Mouse (Mus musculus) neural tube, embryonic 12.5 days (tissue): ENCODE data around the gene Elmo3. TPM values are rescaled to one million over a fixed set of nuclear protein-coding genes. Genes with fewer than 3 reads are reported as not detected.
A peak's percentile ranks its signal among the peaks of the same experiment; 100 is the strongest.

Source experiments
- ATAC-seq: fragments of 200-750 bp; cut with Nextera tagmentation; 2 replicates; pipeline ENCODE4 v1.8.0; 2017; ENCODE audit warnings: low read depth, mild to moderate bottlenecking, moderate TSS enrichment, moderate library complexity; ENCODE audit not compliant: low FRiP score
- H3K27ac ChIP-seq: fragments of 300-500 bp; sonication (generic); 2 replicates; pipeline ENCODE4 v1.5.1; 2016
- H3K27me3 ChIP-seq: fragments of 300-500 bp; sonication (generic); replicated peaks from 2 replicates; pipeline ENCODE4 v1.6.1; 2016; ENCODE audit warnings: mild to moderate bottlenecking
- H3K36me3 ChIP-seq: fragments of 300-500 bp; sonication (generic); 2 replicates; pipeline ENCODE4 v1.6.1; 2016; ENCODE audit warnings: mild to moderate bottlenecking
- H3K4me1 ChIP-seq: fragments of 300-500 bp; sonication (generic); 2 replicates; pipeline ENCODE4 v1.6.1; 2016
- H3K4me2 ChIP-seq: fragments of 300-500 bp; sonication (generic); replicated peaks from 2 replicates; pipeline ENCODE4 v1.6.1; 2016; ENCODE audit warnings: mild to moderate bottlenecking
- H3K4me3 ChIP-seq: fragments of 300-500 bp; sonication (generic); 2 replicates; pipeline ENCODE4 v1.5.1; 2016
- H3K9ac ChIP-seq: fragments of 300-500 bp; sonication (generic); 2 replicates; pipeline ENCODE4 v1.6.1; 2016; ENCODE audit warnings: mild to moderate bottlenecking
- H3K9me3 ChIP-seq: fragments of 300-500 bp; sonication (generic); 2 replicates; pipeline ENCODE4 v1.6.1; 2016; ENCODE audit warnings: mild to moderate bottlenecking
- WGBS: fragments of 180-500 bp; shearing (Covaris S2); methylation state at CpG from one replicate; pipeline ENCODE4 v1.1.7; 2016; 5-methylcytosine and 5-hydroxymethylcytosine counted together
- polyA plus RNA-seq: library from polyadenylated mRNA; unstranded; fragments of >200 nt; fragmentation: Nextera tagmentation; extraction: Ambion mirVana; gene quantifications from 2 replicates; pipeline ENCODE4 v1.2.1, GENCODE M21; 2016

The Elmo3 gene
- polyA plus RNA-seq, 1 experiment from 2014 or later: 2.2 TPM

GRCm38 (mm10) chr8:105307670-105308069 is 2.3 kb downstream of the Elmo3 start:
- Histone ChIP-seq H3K36me3 (peaks cover 70% of the 10 kb centered on the region), H3K4me2 (no peak overlapping the region), H3K4me3 (no peak overlapping the region), H3K4me1 (peaks cover 11% of the 10 kb centered on the region), H3K9me3 (no peaks in the 10 kb centered on the region), H3K27me3 (no peaks in the 10 kb centered on the region), H3K9ac (no peak overlapping the region), H3K27ac (no peak overlapping the region)
- WGBS: 96% methylated on average over 13 of the region's 13 CpGs
- no peak for ATAC-seq

- no peak overlapping the region for H3K27ac ChIP-seq
- no peak overlapping the region for H3K4me3 ChIP-seq
- H3K9ac ChIP-seq: no peak overlapping the region
- no peak overlapping the region for H3K4me2 ChIP-seq
- H3K27me3 ChIP-seq: no peaks in the 10 kb centered on the region
- ATAC-seq: no peak
- H3K4me1 ChIP-seq: peaks cover 11% of the 10 kb centered on the region
- peaks cover 72% of the 10 kb centered on the region for H3K36me3 ChIP-seq
- no peaks in the 10 kb centered on the region for H3K9me3 ChIP-seq
- WGBS: 93% methylated on average over 10 of the region's 10 CpGs
Measured at GRCm38 (mm10) chr8:105308428-105308827, 3.0 kb downstream of the Elmo3 start.

GRCm38 (mm10) chr8:105309142-105309847 is 3.9 kb downstream of the Elmo3 start:
- H3K9me3 ChIP-seq: no peaks in the 10 kb centered on the region
- peaks cover 11% of the 10 kb centered on the region for H3K4me1 ChIP-seq
- H3K9ac ChIP-seq: no peak overlapping the region
- H3K27ac ChIP-seq: no peak overlapping the region
- no peaks in the 10 kb centered on the region for H3K27me3 ChIP-seq
- H3K36me3 ChIP-seq: peaks cover 72% of the 10 kb centered on the region
- ATAC-seq: no peak
- 81% methylated on average over 15 of the region's 15 CpGs for WGBS
- no peak overlapping the region for H3K4me2 ChIP-seq
- H3K4me3 ChIP-seq: no peak overlapping the region

- Histone ChIP-seq H3K9ac (no peak overlapping the region), H3K27me3 (no peaks in the 10 kb centered on the region), H3K4me1 (peaks cover 11% of the 10 kb centered on the region), H3K4me2 (no peak overlapping the region), H3K4me3 (no peak overlapping the region), H3K9me3 (no peaks in the 10 kb centered on the region), H3K36me3 (peaks cover 73% of the 10 kb centered on the region), H3K27ac (no peak overlapping the region)
- no peak for ATAC-seq
- 87% methylated on average over 8 of the region's 8 CpGs for WGBS
Measured at GRCm38 (mm10) chr8:105310118-105310517, 4.7 kb downstream of the Elmo3 start.

GRCm38 (mm10) chr8:105311718-105312117 is 6.3 kb downstream of the Elmo3 start:
- 76% methylated on average over 1 of the region's 1 CpGs for WGBS
- H3K36me3 ChIP-seq: peaks cover 86% of the 10 kb centered on the region
- no peak overlapping the region for H3K27ac ChIP-seq
- H3K4me2 ChIP-seq: no peak overlapping the region
- H3K4me1 ChIP-seq: no peaks in the 10 kb centered on the region
- no peak overlapping the region for H3K4me3 ChIP-seq
- no peaks in the 10 kb centered on the region for H3K9me3 ChIP-seq
- no peak for ATAC-seq
- no peaks in the 10 kb centered on the region for H3K27me3 ChIP-seq
- H3K9ac ChIP-seq: no peak overlapping the region

- Histone ChIP-seq H3K36me3 (peaks cover 79% of the 10 kb centered on the region), H3K4me3 (no peak overlapping the region), H3K9me3 (no peaks in the 10 kb centered on the region), H3K4me2 (no peak overlapping the region), H3K27me3 (no peaks in the 10 kb centered on the region), H3K4me1 (no peaks in the 10 kb centered on the region), H3K9ac (no peak overlapping the region), H3K27ac (no peak overlapping the region)
- 93% methylated on average over 8 of the region's 8 CpGs for WGBS
- ATAC-seq: no peak
Measured at GRCm38 (mm10) chr8:105312891-105313481, 7.6 kb downstream of the Elmo3 start.

- H3K4me3 ChIP-seq: no peak overlapping the region
- H3K9me3 ChIP-seq: no peaks in the 10 kb centered on the region
- no peak overlapping the region for H3K27ac ChIP-seq
- 86% methylated on average over 9 of the region's 9 CpGs for WGBS
- H3K9ac ChIP-seq: no peak overlapping the region
- H3K36me3 ChIP-seq: peaks cover 77% of the 10 kb centered on the region
- no peaks in the 10 kb centered on the region for H3K4me1 ChIP-seq
- no peak overlapping the region for H3K4me2 ChIP-seq
- no peak for ATAC-seq
- no peaks in the 10 kb centered on the region for H3K27me3 ChIP-seq
Measured at GRCm38 (mm10) chr8:105313622-105314402, 8.4 kb downstream of the Elmo3 start.

- H3K9ac ChIP-seq: no peak overlapping the region
- no peak overlapping the region for H3K4me2 ChIP-seq
- H3K4me3 ChIP-seq: no peak overlapping the region
- ATAC-seq: no peak
- H3K9me3 ChIP-seq: no peaks in the 10 kb centered on the region
- peaks cover 65% of the 10 kb centered on the region for H3K36me3 ChIP-seq
- H3K27ac ChIP-seq: no peak overlapping the region
- no peaks in the 10 kb centered on the region for H3K27me3 ChIP-seq
- no peaks in the 10 kb centered on the region for H3K4me1 ChIP-seq
- WGBS: 91% methylated on average over 18 of the region's 18 CpGs
Measured at GRCm38 (mm10) chr8:105315073-105315769, 9.8 kb downstream of the Elmo3 start.

- H3K9me3 ChIP-seq: no peaks in the 10 kb centered on the region
- H3K27me3 ChIP-seq: no peaks in the 10 kb centered on the region
- H3K36me3 ChIP-seq: peaks cover 56% of the 10 kb centered on the region
- H3K9ac ChIP-seq: no peak overlapping the region
- no peak overlapping the region for H3K27ac ChIP-seq
- H3K4me2 ChIP-seq: no peak overlapping the region
- H3K4me3 ChIP-seq: no peak overlapping the region
- no peak for ATAC-seq
- H3K4me1 ChIP-seq: no peaks in the 10 kb centered on the region
- 87% methylated on average over 4 of the region's 4 CpGs for WGBS
Measured at GRCm38 (mm10) chr8:105317941-105318340, 12.5 kb downstream of the Elmo3 start.

GRCm38 (mm10) chr8:105318662-105319190 is 13.3 kb downstream of the Elmo3 start:
- no peaks in the 10 kb centered on the region for H3K9me3 ChIP-seq
- no peak overlapping the region for H3K27ac ChIP-seq
- H3K4me3 ChIP-seq: no peak overlapping the region
- no peak overlapping the region for H3K9ac ChIP-seq
- WGBS: 84% methylated on average over 11 of the region's 11 CpGs
- no peaks in the 10 kb centered on the region for H3K27me3 ChIP-seq
- ATAC-seq: no peak
- H3K36me3 ChIP-seq: peaks cover 53% of the 10 kb centered on the region
- H3K4me1 ChIP-seq: no peaks in the 10 kb centered on the region
- H3K4me2 ChIP-seq: no peak overlapping the region

- 94% methylated on average over 4 of the region's 4 CpGs for WGBS
- ATAC-seq: no peak
- no peaks in the 10 kb centered on the region for H3K27me3 ChIP-seq
- no peak overlapping the region for H3K27ac ChIP-seq
- H3K4me2 ChIP-seq: no peak overlapping the region
- no peaks in the 10 kb centered on the region for H3K9me3 ChIP-seq
- no peak overlapping the region for H3K4me3 ChIP-seq
- peaks cover 21% of the 10 kb centered on the region for H3K4me1 ChIP-seq
- H3K36me3 ChIP-seq: peaks cover 21% of the 10 kb centered on the region
- H3K9ac ChIP-seq: no peak overlapping the region
Measured at GRCm38 (mm10) chr8:105323183-105323582, 17.8 kb downstream of the Elmo3 start.

- Histone ChIP-seq H3K4me3 (peak overlapping the region; percentile 70), H3K9me3 (no peaks in the 10 kb centered on the region), H3K4me1 (peaks cover 21% of the 10 kb centered on the region), H3K36me3 (peaks cover 41% of the 10 kb centered on the region), H3K27ac (0 out of 2 replicates have a peak overlapping the region, but pooled peaks have one; percentile 43), H3K27me3 (no peaks in the 10 kb centered on the region), H3K9ac (peak overlapping the region; percentile 80), H3K4me2 (peak overlapping the region; percentile 82)
- under 1% methylated on average over 12 of the region's 12 CpGs for WGBS
- ATAC-seq: peak; percentile 68
Measured at GRCm38 (mm10) chr8:105325641-105326093, 20.3 kb downstream of the Elmo3 start.
